Mouse (Mus musculus): ENCODE data around the gene Rnaset2a. TPM values are rescaled to one million over a fixed set of nuclear protein-coding genes. Genes with fewer than 3 reads are reported as not detected.
"Not testable (repeated sequence)": the region's sequence is repeated elsewhere in the genome, so short reads cannot be mapped to it uniquely, and the experiment has no call there.

The Rnaset2a gene
- total RNA-seq (2014; fragmentation: Nextera tagmentation) (10.5 and 11.6 TPM in 2 replicates), total RNA-seq (2017) (22.3 and 22.7 TPM in 2 replicates), polyA plus RNA-seq (2012) (26.5 and 29.9 TPM in 2 replicates)

DNA sequence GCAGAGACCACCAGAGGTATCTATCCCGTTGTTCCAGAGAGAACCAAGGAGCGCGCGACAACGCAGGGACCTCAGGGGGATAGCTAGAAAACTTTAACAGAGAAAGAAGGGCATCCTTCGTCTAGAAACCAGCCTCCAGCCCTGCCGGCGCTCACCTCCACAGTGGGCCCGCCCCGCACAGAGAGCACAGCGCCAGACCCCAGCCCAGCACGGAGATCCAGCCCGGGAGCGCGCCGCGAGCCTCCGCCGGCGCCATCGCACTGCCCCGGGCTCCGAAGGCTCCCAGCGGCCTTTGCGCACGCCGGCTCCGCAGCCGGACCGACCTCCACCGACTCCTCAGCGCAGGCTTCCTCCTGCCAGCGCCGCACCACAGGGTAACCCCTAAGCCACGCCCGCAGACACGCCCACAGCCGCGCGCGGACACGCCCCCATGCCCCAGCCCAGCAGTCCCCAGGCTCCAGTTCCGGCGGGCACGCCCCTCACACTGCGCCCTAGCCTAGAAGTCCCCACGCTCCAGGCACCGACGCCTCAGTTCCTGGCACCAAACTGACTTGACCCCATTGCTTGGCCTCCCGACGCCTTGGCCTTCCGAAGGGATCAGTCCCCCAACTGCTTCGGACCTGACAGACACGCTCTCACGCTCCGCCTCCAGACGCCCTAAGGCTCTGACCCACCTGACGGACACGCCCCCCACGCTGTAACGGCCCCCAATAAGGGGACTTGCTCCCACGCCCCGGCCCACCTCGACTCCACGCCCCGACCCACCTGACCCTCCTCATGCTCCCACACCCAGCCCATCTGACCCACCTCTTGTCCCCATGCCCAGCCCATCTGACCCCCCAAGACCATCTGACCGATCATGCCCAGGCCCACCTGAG is at the start of gene Rnaset2a, which contains the start of gene Gm49673:
TSS of gene Rnaset2a (minus strand) at position 659 of the 878 bp plus-strand sequence.
TSS of gene Gm49673 (minus strand) at position 350 of the 878 bp plus-strand sequence.
- H3K36me3 ChIP-seq (replicated peaks); H3K4me1 ChIP-seq (ENCODE audit: insufficient read depth, low read depth, low read length); DNase-seq (ENCODE audit: low spot score); H3K9me3 ChIP-seq (replicated peaks); H3K27me3 ChIP-seq (ENCODE audit: insufficient read depth, low read length): not testable (repeated sequence)
- peak within 1 kb of the TSS; percentile 69 for H3K4me3 ChIP-seq (ENCODE audit: low read depth, low read length)
- peak; percentile 93 for ATAC-seq (ENCODE audit: extremely low read depth, insufficient number of reproducible peaks, low FRiP score, poor library complexity, severe bottlenecking)

GRCm38 (mm10) chr17:8197652-8198051 is 49.8 kb upstream of the Rnaset2a start:
- peak; percentile 49; the same call in 1 of the 2 replicates for ATAC-seq (ENCODE audit: extremely low read depth, insufficient number of reproducible peaks, low FRiP score, poor library complexity, severe bottlenecking)

GRCm38 (mm10) chr17:8195685-8196376 is 47.9 kb upstream of the Rnaset2a start:
- H3K9me3 ChIP-seq (replicated peaks) = no peaks in the 10 kb centered on the region
- H3K27me3 ChIP-seq (ENCODE audit: insufficient read depth, low read length) = no peaks in the 10 kb centered on the region
- H3K4me3 ChIP-seq (ENCODE audit: low read depth, low read length) = no peak overlapping the region
- no peak for TF ChIP-seq GATA1 (IDR thresholded peaks at IDR 0.05; ENCODE audit: borderline replicate concordance, low read length)
- TF ChIP-seq TAL1 (conservative IDR thresholded peaks at IDR 0.05; ENCODE audit: low read depth, low read length) = no peak
- TF ChIP-seq GATA2 (IDR thresholded peaks at IDR 0.05; ENCODE audit: borderline replicate concordance, low read depth, low read length) = no peak
- no peak for TF ChIP-seq CTCF (IDR thresholded peaks at IDR 0.05; ENCODE audit: low read depth, low read length)
- no peak for TF ChIP-seq POLR2AphosphoS5 (IDR thresholded peaks at IDR 0.05; ENCODE audit: insufficient replicate concordance, low read depth, low read length)
- 0 out of 2 replicates have a peak, but pooled peaks cover 1% of the 10 kb centered on the region for H3K4me1 ChIP-seq (ENCODE audit: insufficient read depth, low read depth, low read length)
- no peak for ATAC-seq (ENCODE audit: extremely low read depth, insufficient number of reproducible peaks, low FRiP score, poor library complexity, severe bottlenecking)
- H3K36me3 ChIP-seq (replicated peaks) = peaks cover 88% of the 10 kb centered on the region
- no peak for DNase-seq (ENCODE audit: low spot score)

More at GRCm38 (mm10) chr17:8197652-8198051, 49.8 kb upstream of the Rnaset2a start:
- TF ChIP-seq GATA1 (IDR thresholded peaks at IDR 0.05; ENCODE audit: borderline replicate concordance, low read length) (no peak), GATA2 (IDR thresholded peaks at IDR 0.05; ENCODE audit: borderline replicate concordance, low read depth, low read length) (no peak)
- H3K27me3 ChIP-seq (ENCODE audit: insufficient read depth, low read length) = no peaks in the 10 kb centered on the region
- H3K4me3 ChIP-seq (ENCODE audit: low read depth, low read length) = no peak overlapping the region
- no peaks in the 10 kb centered on the region for H3K9me3 ChIP-seq (replicated peaks)
- peaks cover 85% of the 10 kb centered on the region for H3K36me3 ChIP-seq (replicated peaks)
- no peaks in the 10 kb centered on the region for H3K4me1 ChIP-seq (ENCODE audit: insufficient read depth, low read depth, low read length)
- DNase-seq (ENCODE audit: low spot score) = no peak

DNA sequence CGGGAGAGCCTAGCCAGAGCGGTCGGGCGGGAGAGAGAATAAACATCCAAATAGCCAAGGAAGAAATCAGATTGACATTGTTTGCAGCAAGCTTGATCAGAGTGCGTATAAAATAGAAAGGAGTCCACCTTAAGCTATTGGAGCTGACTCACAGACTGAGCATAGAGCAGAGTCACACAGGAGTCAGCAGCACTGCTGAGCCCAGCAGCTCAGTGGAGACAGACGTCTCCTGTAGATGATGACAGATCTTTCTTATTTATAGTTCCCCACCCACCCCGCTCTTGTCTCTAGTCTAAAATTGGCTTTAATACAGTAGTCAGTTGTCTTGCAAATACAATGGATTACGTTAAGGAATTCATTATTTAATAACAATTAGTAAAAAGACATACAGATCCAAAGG is 45.8 kb upstream of the Rnaset2a start:
- Histone ChIP-seq H3K36me3 (replicated peaks) (peaks cover 91% of the 10 kb centered on the region), H3K9me3 (replicated peaks) (no peaks in the 10 kb centered on the region), H3K4me1 (ENCODE audit: insufficient read depth, low read depth, low read length) (0 out of 2 replicates have a peak, but pooled peaks cover 3% of the 10 kb centered on the region), H3K27me3 (ENCODE audit: insufficient read depth, low read length) (no peaks in the 10 kb centered on the region), H3K4me3 (ENCODE audit: low read depth, low read length) (no peak overlapping the region)
- no peak for ATAC-seq (ENCODE audit: extremely low read depth, insufficient number of reproducible peaks, low FRiP score, poor library complexity, severe bottlenecking)
- DNase-seq (ENCODE audit: low spot score) = no peak
- no peak for TF ChIP-seq GATA2 (IDR thresholded peaks at IDR 0.05; ENCODE audit: borderline replicate concordance, low read depth, low read length)
- TF ChIP-seq CTCF (IDR thresholded peaks at IDR 0.05; ENCODE audit: low read depth, low read length) = no peak
- TF ChIP-seq POLR2AphosphoS5 (IDR thresholded peaks at IDR 0.05; ENCODE audit: insufficient replicate concordance, low read depth, low read length) = no peak
- no peak for TF ChIP-seq GATA1 (IDR thresholded peaks at IDR 0.05; ENCODE audit: borderline replicate concordance, low read length)
- TF ChIP-seq TAL1 (conservative IDR thresholded peaks at IDR 0.05; ENCODE audit: low read depth, low read length) = no peak

GRCm38 (mm10) chr17:8184217-8184616 is 36.3 kb upstream of the Rnaset2a start:
- H3K4me3 ChIP-seq (ENCODE audit: low read depth, low read length) = no peak overlapping the region
- no peaks in the 10 kb centered on the region for H3K27me3 ChIP-seq (ENCODE audit: insufficient read depth, low read length)
- H3K4me1 ChIP-seq (ENCODE audit: insufficient read depth, low read depth, low read length) = peaks cover 3% of the 10 kb centered on the region; the same call in 1 of the 2 replicates
- H3K36me3 ChIP-seq (replicated peaks) = peaks cover 89% of the 10 kb centered on the region
- no peak for ATAC-seq (ENCODE audit: extremely low read depth, insufficient number of reproducible peaks, low FRiP score, poor library complexity, severe bottlenecking)
- H3K9me3 ChIP-seq (replicated peaks) = no peaks in the 10 kb centered on the region
- no peak for TF ChIP-seq GATA1 (IDR thresholded peaks at IDR 0.05; ENCODE audit: borderline replicate concordance, low read length)
- DNase-seq (ENCODE audit: low spot score) = no peak

- H3K27me3 ChIP-seq (ENCODE audit: insufficient read depth, low read length) = no peaks in the 10 kb centered on the region
- H3K36me3 ChIP-seq (replicated peaks) = peaks cover 89% of the 10 kb centered on the region
- H3K4me3 ChIP-seq (ENCODE audit: low read depth, low read length) = no peak overlapping the region
- DNase-seq (ENCODE audit: low spot score) (no peak), ATAC-seq (ENCODE audit: extremely low read depth, insufficient number of reproducible peaks, low FRiP score, poor library complexity, severe bottlenecking) (no peak)
- TF ChIP-seq CTCF (IDR thresholded peaks at IDR 0.05; ENCODE audit: low read depth, low read length) = no peak
- no peaks in the 10 kb centered on the region for H3K9me3 ChIP-seq (replicated peaks)
- peaks cover 3% of the 10 kb centered on the region; the same call in 1 of the 2 replicates for H3K4me1 ChIP-seq (ENCODE audit: insufficient read depth, low read depth, low read length)
Measured at GRCm38 (mm10) chr17:8183815-8184214, 35.9 kb upstream of the Rnaset2a start.
